Mouse (Mus musculus): ENCODE results near the gene Txlna. TPM values are rescaled to one million over a fixed set of nuclear protein-coding genes. Genes with fewer than 3 reads are reported as not detected.

Gene Txlna
- polyA plus RNA-seq, 2 experiments, result 80.3 to 108 TPM

GRCm38 (mm10) chr4:129639221-129639620 is 1.6 kb downstream of the Txlna start:
- Histone ChIP-seq H3K27me3 (ENCODE audit: control insufficient read depth, insufficient read depth, low read length) (no peaks in the 10 kb centered on the region), H3K9ac (ENCODE audit: low read depth, low read length, severe bottlenecking) (peak overlapping the region; percentile 70), H3K4me3 (replicated peaks; ENCODE audit: low read length) (peak overlapping the region; percentile 55), H3K36me3 (ENCODE audit: control insufficient read depth, insufficient read depth, low read length) (peaks cover 52% of the 10 kb centered on the region), H3K9me3 (ENCODE audit: control insufficient read depth, low read length) (no peaks in the 10 kb centered on the region), H3K27ac (replicated peaks; ENCODE audit: low read depth, low read length) (no peak overlapping the region), H3K4me1 (ENCODE audit: control insufficient read depth, insufficient read depth, low read length) (peaks cover 20% of the 10 kb centered on the region), H3K4me2 (replicated peaks; ENCODE audit: low read depth, low read length, severe bottlenecking) (peak overlapping the region; percentile 73)
- DNase-seq (ENCODE audit: low spot score), result no peak
- TF ChIP-seq POLR2A (IDR thresholded peaks at IDR 0.05; ENCODE audit: borderline replicate concordance, extremely low read depth, insufficient read depth, insufficient read length), result no peak
- 87% methylated on average over 15 of the region's 15 CpGs for WGBS
- ATAC-seq (ENCODE audit: low FRiP score, low read depth), result no peak

DNA sequence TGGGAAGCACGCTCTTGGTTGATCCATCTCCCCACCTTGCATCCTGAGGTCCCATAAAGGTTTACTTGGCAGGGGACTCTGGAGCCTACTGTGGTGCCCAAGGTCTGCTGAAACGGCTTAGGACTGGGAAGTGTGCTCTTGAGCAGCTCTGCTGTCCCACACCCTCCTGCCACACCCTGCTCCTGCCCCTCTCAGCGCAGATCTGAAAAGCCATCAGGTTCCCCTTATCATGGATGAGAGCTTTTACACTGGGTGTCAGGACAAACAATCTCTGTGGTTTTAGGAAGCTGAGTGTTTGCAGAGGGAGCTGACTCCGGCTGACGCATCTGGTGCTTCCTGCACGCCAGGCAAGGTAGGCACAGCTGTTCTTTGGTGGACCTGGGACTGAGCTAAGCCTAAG is 7.0 kb downstream of the Txlna start:
- no peak for DNase-seq (ENCODE audit: low spot score)
- ATAC-seq (ENCODE audit: low FRiP score, low read depth), result no peak
- Histone ChIP-seq H3K27me3 (ENCODE audit: control insufficient read depth, insufficient read depth, low read length) (no peaks in the 10 kb centered on the region), H3K4me3 (replicated peaks; ENCODE audit: low read length) (no peak overlapping the region), H3K36me3 (ENCODE audit: control insufficient read depth, insufficient read depth, low read length) (peaks cover 97% of the 10 kb centered on the region), H3K9me3 (ENCODE audit: control insufficient read depth, low read length) (no peaks in the 10 kb centered on the region), H3K27ac (replicated peaks; ENCODE audit: low read depth, low read length) (no peak overlapping the region), H3K4me1 (ENCODE audit: control insufficient read depth, insufficient read depth, low read length) (peaks cover 4% of the 10 kb centered on the region), H3K4me2 (replicated peaks; ENCODE audit: low read depth, low read length, severe bottlenecking) (no peak overlapping the region), H3K9ac (ENCODE audit: low read depth, low read length, severe bottlenecking) (no peak overlapping the region)
- no peak for TF ChIP-seq POLR2A (IDR thresholded peaks at IDR 0.05; ENCODE audit: borderline replicate concordance, extremely low read depth, insufficient read depth, insufficient read length)
- WGBS, result 94% methylated on average over 6 of the region's 6 CpGs

DNA sequence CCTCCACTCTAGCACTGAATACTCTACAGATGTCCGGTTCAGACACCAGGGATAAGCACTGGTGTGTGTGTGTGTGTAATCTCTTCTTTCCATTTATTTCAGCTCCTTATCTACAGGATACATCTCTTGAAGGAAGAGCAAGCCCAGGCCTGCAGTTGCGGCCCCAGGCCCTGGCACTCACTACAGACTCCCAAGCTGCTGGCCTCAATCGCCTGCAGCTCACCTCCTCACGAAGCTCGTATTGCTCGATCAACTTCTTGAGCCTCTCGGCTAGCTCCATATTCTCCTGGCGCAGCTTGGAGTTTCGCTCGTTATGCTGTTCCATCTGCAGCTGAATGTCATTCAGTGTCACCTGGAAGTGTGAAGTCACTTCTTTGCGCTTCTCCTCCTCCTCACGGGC is 9.0 kb downstream of the Txlna start:
- no peak for ATAC-seq (ENCODE audit: low FRiP score, low read depth)
- WGBS, result 85% methylated on average over 12 of the region's 12 CpGs
- Histone ChIP-seq H3K9ac (ENCODE audit: low read depth, low read length, severe bottlenecking) (no peak overlapping the region), H3K9me3 (ENCODE audit: control insufficient read depth, low read length) (no peaks in the 10 kb centered on the region), H3K4me2 (replicated peaks; ENCODE audit: low read depth, low read length, severe bottlenecking) (no peak overlapping the region), H3K27me3 (ENCODE audit: control insufficient read depth, insufficient read depth, low read length) (no peaks in the 10 kb centered on the region), H3K4me1 (ENCODE audit: control insufficient read depth, insufficient read depth, low read length) (no peaks in the 10 kb centered on the region), H3K4me3 (replicated peaks; ENCODE audit: low read length) (no peak overlapping the region), H3K36me3 (ENCODE audit: control insufficient read depth, insufficient read depth, low read length) (peaks cover 100% of the 10 kb centered on the region), H3K27ac (replicated peaks; ENCODE audit: low read depth, low read length) (no peak overlapping the region)
- DNase-seq (ENCODE audit: low spot score), result no peak
- TF ChIP-seq POLR2A (IDR thresholded peaks at IDR 0.05; ENCODE audit: borderline replicate concordance, extremely low read depth, insufficient read depth, insufficient read length), result no peak

- H3K9ac ChIP-seq (ENCODE audit: low read depth, low read length, severe bottlenecking), result no peak overlapping the region
- no peak for DNase-seq (ENCODE audit: low spot score)
- no peak for ATAC-seq (ENCODE audit: low FRiP score, low read depth)
- no peak overlapping the region for H3K4me3 ChIP-seq (replicated peaks; ENCODE audit: low read length)
- TF ChIP-seq POLR2A (IDR thresholded peaks at IDR 0.05; ENCODE audit: borderline replicate concordance, extremely low read depth, insufficient read depth, insufficient read length), result no peak
- H3K9me3 ChIP-seq (ENCODE audit: control insufficient read depth, low read length), result no peaks in the 10 kb centered on the region
- 81% methylated on average over 4 of the region's 4 CpGs for WGBS
- no peaks in the 10 kb centered on the region for H3K4me1 ChIP-seq (ENCODE audit: control insufficient read depth, insufficient read depth, low read length)
- H3K27me3 ChIP-seq (ENCODE audit: control insufficient read depth, insufficient read depth, low read length), result no peaks in the 10 kb centered on the region
- H3K27ac ChIP-seq (replicated peaks; ENCODE audit: low read depth, low read length), result no peak overlapping the region
- peaks cover 99% of the 10 kb centered on the region for H3K36me3 ChIP-seq (ENCODE audit: control insufficient read depth, insufficient read depth, low read length)
- no peak overlapping the region for H3K4me2 ChIP-seq (replicated peaks; ENCODE audit: low read depth, low read length, severe bottlenecking)
These were observed 9.9 kb downstream of the Txlna start for GRCm38 (mm10) chr4:129630944-129631343.

GRCm38 (mm10) chr4:129626035-129626434 is 14.8 kb downstream of the Txlna start:
- Histone ChIP-seq H3K9ac (ENCODE audit: low read depth, low read length, severe bottlenecking) (no peak overlapping the region), H3K4me2 (replicated peaks; ENCODE audit: low read depth, low read length, severe bottlenecking) (no peak overlapping the region), H3K4me1 (ENCODE audit: control insufficient read depth, insufficient read depth, low read length) (peaks cover 19% of the 10 kb centered on the region), H3K9me3 (ENCODE audit: control insufficient read depth, low read length) (no peaks in the 10 kb centered on the region), H3K4me3 (replicated peaks; ENCODE audit: low read length) (no peak overlapping the region), H3K27me3 (ENCODE audit: control insufficient read depth, insufficient read depth, low read length) (no peaks in the 10 kb centered on the region), H3K36me3 (ENCODE audit: control insufficient read depth, insufficient read depth, low read length) (peaks cover 51% of the 10 kb centered on the region), H3K27ac (replicated peaks; ENCODE audit: low read depth, low read length) (no peak overlapping the region)
- 72% methylated on average over 6 of the region's 6 CpGs for WGBS
- ATAC-seq (ENCODE audit: low FRiP score, low read depth) (no peak), DNase-seq (ENCODE audit: low spot score) (no peak)
- TF ChIP-seq POLR2A (IDR thresholded peaks at IDR 0.05; ENCODE audit: borderline replicate concordance, extremely low read depth, insufficient read depth, insufficient read length), result no peak

- Histone ChIP-seq H3K9me3 (ENCODE audit: control insufficient read depth, low read length) (no peaks in the 10 kb centered on the region), H3K4me3 (replicated peaks; ENCODE audit: low read length) (no peak overlapping the region), H3K4me2 (replicated peaks; ENCODE audit: low read depth, low read length, severe bottlenecking) (peak overlapping the region; percentile 88), H3K9ac (ENCODE audit: low read depth, low read length, severe bottlenecking) (no peak overlapping the region), H3K27me3 (ENCODE audit: control insufficient read depth, insufficient read depth, low read length) (no peaks in the 10 kb centered on the region), H3K27ac (replicated peaks; ENCODE audit: low read depth, low read length) (no peak overlapping the region), H3K4me1 (ENCODE audit: control insufficient read depth, insufficient read depth, low read length) (peaks cover 19% of the 10 kb centered on the region), H3K36me3 (ENCODE audit: control insufficient read depth, insufficient read depth, low read length) (peaks cover 45% of the 10 kb centered on the region)
- DNase-seq (ENCODE audit: low spot score) (no peak), ATAC-seq (ENCODE audit: low FRiP score, low read depth) (no peak)
- 41% methylated on average over 4 of the region's 4 CpGs for WGBS
- no peak for TF ChIP-seq POLR2A (IDR thresholded peaks at IDR 0.05; ENCODE audit: borderline replicate concordance, extremely low read depth, insufficient read depth, insufficient read length)
These were observed 15.4 kb downstream of the Txlna start for GRCm38 (mm10) chr4:129625496-129625895.
